Mouse (Mus musculus): Measurements from ENCODE around the gene Gpalpp1.

Gpalpp1 gene

GRCm38 (mm10) chr14:76110396-76111221, at the start of gene Gpalpp1, which contains the start of gene Nufip1:
TSS of gene Gpalpp1 (minus strand) at chr14:76110760.
TSS of gene Nufip1 (plus strand) at chr14:76110891.
- DNase-seq (ENCODE audit: low spot score in 2 of 2) = peak; percentile 94 to 97

GRCm38 (mm10) chr14:76158192-76158785, 47.7 kb upstream of the Gpalpp1 start:
- no peak for DNase-seq (ENCODE audit: low spot score in 2 of 2)

- no peak for DNase-seq (ENCODE audit: low spot score in 2 of 2)
Observed at GRCm38 (mm10) chr14:76153828-76154227, 43.3 kb upstream of the Gpalpp1 start.

- DNase-seq (ENCODE audit: low spot score in 2 of 2) = peak in 1 of 2 experiments; percentile 25
Observed at GRCm38 (mm10) chr14:76153003-76153675, 42.6 kb upstream of the Gpalpp1 start.

- peak; percentile 99 to 100 for DNase-seq (ENCODE audit: low spot score in 2 of 2)
Observed at GRCm38 (mm10) chr14:76152162-76153002, 41.8 kb upstream of the Gpalpp1 start.

- DNase-seq (ENCODE audit: low spot score in 2 of 2) = no peak
Observed at GRCm38 (mm10) chr14:76151820-76152161, 41.2 kb upstream of the Gpalpp1 start.

- no peak for DNase-seq (ENCODE audit: low spot score in 2 of 2)
Observed at GRCm38 (mm10) chr14:76151011-76151410, 40.5 kb upstream of the Gpalpp1 start.

GRCm38 (mm10) chr14:76150499-76150898, 39.9 kb upstream of the Gpalpp1 start:
- no peak for DNase-seq (ENCODE audit: low spot score in 2 of 2)

GRCm38 (mm10) chr14:76149531-76150179, 39.1 kb upstream of the Gpalpp1 start:
- no peak for DNase-seq (ENCODE audit: low spot score in 2 of 2)

- no peak for DNase-seq (ENCODE audit: low spot score in 2 of 2)
Observed at GRCm38 (mm10) chr14:76148294-76148693, 37.7 kb upstream of the Gpalpp1 start.

- DNase-seq (ENCODE audit: low spot score in 2 of 2) = no peak
Observed at GRCm38 (mm10) chr14:76147061-76147460, 36.5 kb upstream of the Gpalpp1 start.

- no peak for DNase-seq (ENCODE audit: low spot score in 2 of 2)
Observed at GRCm38 (mm10) chr14:76145868-76146267, 35.3 kb upstream of the Gpalpp1 start.

- no peak for DNase-seq (ENCODE audit: low spot score in 2 of 2)
Observed at GRCm38 (mm10) chr14:76145248-76145647, 34.7 kb upstream of the Gpalpp1 start.

- DNase-seq (ENCODE audit: low spot score in 2 of 2) = no peak
Observed at GRCm38 (mm10) chr14:76134975-76135374, 24.4 kb upstream of the Gpalpp1 start.

GRCm38 (mm10) chr14:76128174-76128573, 17.6 kb upstream of the Gpalpp1 start:
- no peak for DNase-seq (ENCODE audit: low spot score in 2 of 2)

- DNase-seq (ENCODE audit: low spot score in 2 of 2) = no peak
Observed at GRCm38 (mm10) chr14:76127311-76127710, 16.8 kb upstream of the Gpalpp1 start.

- DNase-seq (ENCODE audit: low spot score in 2 of 2) = no peak
Observed at GRCm38 (mm10) chr14:76122663-76123058, 12.1 kb upstream of the Gpalpp1 start.

- DNase-seq (ENCODE audit: low spot score in 2 of 2) = peak; percentile 58 to 68
Observed at GRCm38 (mm10) chr14:76121901-76122662, 11.5 kb upstream of the Gpalpp1 start.

GRCm38 (mm10) chr14:76120472-76120871, 9.9 kb upstream of the Gpalpp1 start:
- peak; percentile 63 to 69 for DNase-seq (ENCODE audit: low spot score in 2 of 2)

- no peak for DNase-seq (ENCODE audit: low spot score in 2 of 2)
Observed at GRCm38 (mm10) chr14:76118963-76119362, 8.4 kb upstream of the Gpalpp1 start.
